Mouse (Mus musculus) R1 (cell line): ENCODE data around the gene Lag3.
A peak's percentile ranks its signal among the peaks of the same experiment; 100 is the strongest.

Source experiments
- DNase-seq: peaks from one replicate; pipeline ENCODE4 v3.0.0-alpha.2; 2018; ENCODE audit warnings: low read depth, low spot score

The Lag3 gene

GRCm38 (mm10) chr6:124911533-124912218 lies at the start of gene Lag3:
Lag3 (minus strand) TSS chr6:124911705.
- no peak for DNase-seq

GRCm38 (mm10) chr6:124961021-124961420 lies 49.5 kb upstream of the Lag3 start:
- no peak for DNase-seq

GRCm38 (mm10) chr6:124959960-124960359 lies 48.5 kb upstream of the Lag3 start:
- no peak for DNase-seq

- DNase-seq, result no peak
Observed at GRCm38 (mm10) chr6:124958127-124958526, 46.6 kb upstream of the Lag3 start.

GRCm38 (mm10) chr6:124955212-124955611 lies 43.7 kb upstream of the Lag3 start:
- peak; percentile 53 for DNase-seq

GRCm38 (mm10) chr6:124953991-124954715 lies 42.6 kb upstream of the Lag3 start:
- DNase-seq, result peak; percentile 97

- no peak for DNase-seq
Observed at GRCm38 (mm10) chr6:124943526-124943925, 32.0 kb upstream of the Lag3 start.

- no peak for DNase-seq
Observed at GRCm38 (mm10) chr6:124941679-124942078, 30.2 kb upstream of the Lag3 start.

- DNase-seq, result peak; percentile 81
Observed at GRCm38 (mm10) chr6:124938554-124938953, 27.0 kb upstream of the Lag3 start.

GRCm38 (mm10) chr6:124937493-124937892 lies 26.0 kb upstream of the Lag3 start:
- DNase-seq, result no peak

- DNase-seq, result no peak
Observed at GRCm38 (mm10) chr6:124936681-124937080, 25.2 kb upstream of the Lag3 start.

- no peak for DNase-seq
Observed at GRCm38 (mm10) chr6:124934670-124935069, 23.2 kb upstream of the Lag3 start.

GRCm38 (mm10) chr6:124933127-124933526 lies 21.6 kb upstream of the Lag3 start:
- no peak for DNase-seq

- no peak for DNase-seq
Observed at GRCm38 (mm10) chr6:124932314-124932695, 20.8 kb upstream of the Lag3 start.

- peak; percentile 66 for DNase-seq
Observed at GRCm38 (mm10) chr6:124931525-124932313, 20.2 kb upstream of the Lag3 start.

GRCm38 (mm10) chr6:124930754-124931524 lies 19.4 kb upstream of the Lag3 start, which contains the start of gene Mlf2:
Mlf2 (plus strand) TSS chr6:124931386.
- peak; percentile 99 for DNase-seq

GRCm38 (mm10) chr6:124930231-124930630 lies 18.7 kb upstream of the Lag3 start:
- no peak for DNase-seq

- DNase-seq, result no peak
Observed at GRCm38 (mm10) chr6:124925941-124926340, 14.4 kb upstream of the Lag3 start.

- DNase-seq, result no peak
Observed at GRCm38 (mm10) chr6:124925173-124925793, 13.8 kb upstream of the Lag3 start.

GRCm38 (mm10) chr6:124921539-124921938 lies 10.0 kb upstream of the Lag3 start:
- no peak for DNase-seq
